Mouse (Mus musculus) thymus, adult 2 months (tissue): ENCODE measurements around the gene Fer.

Experiments used
- CTCF ChIP-seq: fragments of 200-500 bp; IDR thresholded peaks from 2 replicates; pipeline ENCODE4 v1.5.1; 2012; ENCODE audit warnings: mild to moderate bottlenecking, control low read depth, low read length, moderate library complexity, borderline replicate concordance; ENCODE audit not compliant: control insufficient read depth, poor library complexity, insufficient read depth; ENCODE audit errors: extremely low read depth
- POLR2A ChIP-seq: fragments of 200-500 bp; IDR thresholded peaks from 2 replicates; pipeline ENCODE4 v1.6.1; 2012; ENCODE audit warnings: mild to moderate bottlenecking, low read length, control low read depth, moderate library complexity; ENCODE audit not compliant: control insufficient read depth, poor library complexity, insufficient read depth; ENCODE audit errors: extremely low read depth

- no peak for TF ChIP-seq CTCF
- no peak for TF ChIP-seq POLR2A
Measured at GRCm38 (mm10) chr17:63842226-63842625, 20.6 kb upstream of the Fer start.
